Mouse (Mus musculus): Measurements from ENCODE around the gene Ahnak. TPM values are rescaled to one million over a fixed set of nuclear protein-coding genes. Genes with fewer than 3 reads are reported as not detected.
"Not testable (repeated sequence)": the region's sequence is repeated elsewhere in the genome, so short reads cannot be mapped to it uniquely, and the experiment has no call there.

Ahnak gene
- polyA plus RNA-seq, 1 experiment from 2014 or later: 3.5 TPM

- 77% methylated on average over 10 of the region's 10 CpGs for WGBS (ENCODE audit: insufficient replicate concordance)
- Histone ChIP-seq H3K36me3 (replicated peaks; ENCODE audit: insufficient read depth, low read length) (no peaks in the 10 kb centered on the region), H3K9ac (replicated peaks) (no peak overlapping the region), H3K4me3 (ENCODE audit: low read depth, low read length) (no peak overlapping the region), H3K27ac (ENCODE audit: low read depth) (no peak overlapping the region), H3K27me3 (ENCODE audit: insufficient read depth, low read length) (peaks cover 7% of the 10 kb centered on the region), H3K9me3 (ENCODE audit: low read length) (no peaks in the 10 kb centered on the region), H3K4me1 (ENCODE audit: insufficient read depth) (peaks cover 28% of the 10 kb centered on the region), H3K4me2 (ENCODE audit: low read depth, low read length) (no peak overlapping the region)
- DNase-seq (no peak), ATAC-seq (no peak)
- TF ChIP-seq EP300 (IDR thresholded peaks at IDR 0.05; ENCODE audit: low read depth) (no peak), CTCF (IDR thresholded peaks at IDR 0.05; ENCODE audit: low read depth) (no peak)
Observed at GRCm38 (mm10) chr19:8994813-8995607, 5.9 kb downstream of the Ahnak start.

- ATAC-seq (no peak), DNase-seq (no peak)
- Histone ChIP-seq H3K4me2 (ENCODE audit: low read depth, low read length) (no peak overlapping the region), H3K9me3 (ENCODE audit: low read length) (no peaks in the 10 kb centered on the region), H3K27ac (ENCODE audit: low read depth) (no peak overlapping the region), H3K4me3 (ENCODE audit: low read depth, low read length) (no peak overlapping the region), H3K36me3 (replicated peaks; ENCODE audit: insufficient read depth, low read length) (no peaks in the 10 kb centered on the region; the same call in 1 of the 2 replicates), H3K4me1 (ENCODE audit: insufficient read depth) (peaks cover 17% of the 10 kb centered on the region; the same call in 1 of the 2 replicates), H3K27me3 (ENCODE audit: insufficient read depth, low read length) (no peaks in the 10 kb centered on the region), H3K9ac (replicated peaks) (no peak overlapping the region)
- TF ChIP-seq CTCF (IDR thresholded peaks at IDR 0.05; ENCODE audit: low read depth) (no peak), EP300 (IDR thresholded peaks at IDR 0.05; ENCODE audit: low read depth) (no peak)
- 87% methylated on average over 6 of the region's 6 CpGs for WGBS (ENCODE audit: insufficient replicate concordance)
Observed at GRCm38 (mm10) chr19:8996601-8997000, 7.5 kb downstream of the Ahnak start.

- H3K4me2 ChIP-seq (ENCODE audit: low read depth, low read length): no peak overlapping the region
- ATAC-seq: peak; percentile 85
- H3K9ac ChIP-seq (replicated peaks): no peak overlapping the region; the same call in 1 of the 2 replicates
- no peaks in the 10 kb centered on the region; the same call in 1 of the 2 replicates for H3K36me3 ChIP-seq (replicated peaks; ENCODE audit: insufficient read depth, low read length)
- DNase-seq: peak; percentile 75
- H3K27ac ChIP-seq (ENCODE audit: low read depth): peak overlapping the region; percentile 2; the same call in 1 of the 2 replicates
- no peaks in the 10 kb centered on the region for H3K27me3 ChIP-seq (ENCODE audit: insufficient read depth, low read length)
- H3K9me3 ChIP-seq (ENCODE audit: low read length): no peaks in the 10 kb centered on the region
- TF ChIP-seq EP300 (IDR thresholded peaks at IDR 0.05; ENCODE audit: low read depth) (no peak), CTCF (IDR thresholded peaks at IDR 0.05; ENCODE audit: low read depth) (0 out of 2 replicates have a peak, but pooled peaks have one; percentile 9)
- WGBS (ENCODE audit: insufficient replicate concordance): 55% methylated on average over 4 of the region's 4 CpGs
- H3K4me1 ChIP-seq (ENCODE audit: insufficient read depth): peaks cover 17% of the 10 kb centered on the region; the same call in 1 of the 2 replicates
- H3K4me3 ChIP-seq (ENCODE audit: low read depth, low read length): no peak overlapping the region
Observed at GRCm38 (mm10) chr19:8997546-8997945, 8.5 kb downstream of the Ahnak start.

- Histone ChIP-seq H3K4me1 (ENCODE audit: insufficient read depth) (peaks cover 17% of the 10 kb centered on the region; the same call in 1 of the 2 replicates), H3K9ac (replicated peaks) (no peak overlapping the region), H3K27ac (ENCODE audit: low read depth) (no peak overlapping the region), H3K4me3 (ENCODE audit: low read depth, low read length) (no peak overlapping the region), H3K36me3 (replicated peaks; ENCODE audit: insufficient read depth, low read length) (no peaks in the 10 kb centered on the region; the same call in 1 of the 2 replicates), H3K4me2 (ENCODE audit: low read depth, low read length) (no peak overlapping the region), H3K9me3 (ENCODE audit: low read length) (no peaks in the 10 kb centered on the region), H3K27me3 (ENCODE audit: insufficient read depth, low read length) (no peaks in the 10 kb centered on the region)
- DNase-seq (no peak), ATAC-seq (no peak)
- 73% methylated on average over 6 of the region's 6 CpGs for WGBS (ENCODE audit: insufficient replicate concordance)
- no peak for TF ChIP-seq CTCF (IDR thresholded peaks at IDR 0.05; ENCODE audit: low read depth)
- no peak for TF ChIP-seq EP300 (IDR thresholded peaks at IDR 0.05; ENCODE audit: low read depth)
Observed at GRCm38 (mm10) chr19:8998546-8998945, 9.5 kb downstream of the Ahnak start.

GRCm38 (mm10) chr19:8999223-8999622 is 10.1 kb downstream of the Ahnak start:
- H3K36me3 ChIP-seq (replicated peaks; ENCODE audit: insufficient read depth, low read length): no peaks in the 10 kb centered on the region; the same call in 1 of the 2 replicates
- H3K4me3 ChIP-seq (ENCODE audit: low read depth, low read length): no peak overlapping the region
- H3K4me2 ChIP-seq (ENCODE audit: low read depth, low read length): no peak overlapping the region
- no peak overlapping the region for H3K27ac ChIP-seq (ENCODE audit: low read depth)
- H3K4me1 ChIP-seq (ENCODE audit: insufficient read depth): peaks cover 17% of the 10 kb centered on the region; the same call in 1 of the 2 replicates
- no peak overlapping the region for H3K9ac ChIP-seq (replicated peaks)
- WGBS (ENCODE audit: insufficient replicate concordance): 83% methylated on average over 4 of the region's 4 CpGs
- ATAC-seq (no peak), DNase-seq (no peak)
- no peaks in the 10 kb centered on the region for H3K9me3 ChIP-seq (ENCODE audit: low read length)
- TF ChIP-seq CTCF (IDR thresholded peaks at IDR 0.05; ENCODE audit: low read depth): no peak
- no peak for TF ChIP-seq EP300 (IDR thresholded peaks at IDR 0.05; ENCODE audit: low read depth)
- H3K27me3 ChIP-seq (ENCODE audit: insufficient read depth, low read length): no peaks in the 10 kb centered on the region

GRCm38 (mm10) chr19:9006915-9007314 is 17.8 kb downstream of the Ahnak start:
- not testable (repeated sequence) for H3K4me2 ChIP-seq (ENCODE audit: low read depth, low read length); ATAC-seq

More at GRCm38 (mm10) chr19:9006915-9007314, 17.8 kb downstream of the Ahnak start:
- not testable (repeated sequence) for DNase-seq; H3K27ac ChIP-seq (ENCODE audit: low read depth); H3K36me3 ChIP-seq (replicated peaks; ENCODE audit: insufficient read depth, low read length); H3K27me3 ChIP-seq (ENCODE audit: insufficient read depth, low read length); H3K4me3 ChIP-seq (ENCODE audit: low read depth, low read length); H3K4me1 ChIP-seq (ENCODE audit: insufficient read depth); H3K9ac ChIP-seq (replicated peaks); H3K9me3 ChIP-seq (ENCODE audit: low read length)
- WGBS (ENCODE audit: insufficient replicate concordance): 76% methylated on average over 2 of the region's 2 CpGs
